Mouse (Mus musculus) left cerebral cortex, adult 2 months (tissue): ENCODE data around the gene Mapre3. TPM values are rescaled to one million over a fixed set of nuclear protein-coding genes. Genes with fewer than 3 reads are reported as not detected.

Experiments
- DNase-seq, 2 experiments: peaks; one replicate each; pipeline ENCODE4 v3.0.0; 2021 to 2022; ENCODE audit warnings: low spot score in 2 of 2, mixed read lengths in 1 of 2; ENCODE audit errors: extremely low spot score in 1 of 2
- H3K27ac ChIP-seq: fragments of 200-600 bp; 2 replicates; pipeline ENCODE4 v1.8.1; 2022
- H3K4me3 ChIP-seq: fragments of 200-600 bp; 2 replicates; pipeline ENCODE4 v1.8.1; 2022
- CTCF ChIP-seq: fragments of 200-600 bp; IDR thresholded peaks from 2 replicates; pipeline ENCODE4 v1.8.1; 2022; ENCODE audit warnings: antibody characterized with exemption, mild to moderate bottlenecking, moderate library complexity
- intact Hi-C: fragments of 180-260 bp; cut with DNase I; formaldehyde crosslinking; loops from one replicate; pipeline ENCODE4 v1.15.1; 2025
- total RNA-seq, 2 experiments: library from RNA; stranded (reverse); gene quantifications; 2 replicates each; pipeline ENCODE4 v1.2.3; 2021

Gene Mapre3
- total RNA-seq, 2 experiments from 2014 or later, result 219 to 236 TPM

DNA sequence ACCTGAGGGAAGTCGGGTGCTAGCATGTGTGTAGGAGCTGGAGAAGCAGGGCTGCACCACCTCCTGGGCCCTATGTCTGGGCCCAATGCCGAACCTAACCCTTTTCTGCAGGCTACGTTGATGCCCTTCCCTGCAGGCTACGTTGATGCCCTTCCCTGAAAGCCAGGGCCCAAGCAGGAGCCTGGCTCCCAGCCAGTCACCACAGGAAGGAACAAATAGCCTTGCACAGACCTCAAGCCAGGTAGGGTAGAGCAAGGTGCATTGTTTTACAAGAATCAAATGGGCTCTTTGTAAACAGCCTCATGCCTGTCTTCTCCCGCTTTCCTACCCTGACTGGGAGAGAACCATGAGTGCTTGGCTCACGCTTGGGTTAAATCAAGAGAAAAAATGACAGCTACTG lies 11.4 kb downstream of the Mapre3 start:
- DNase-seq, result no peak
- intact Hi-C loops, result no loop called here
- TF ChIP-seq CTCF, result no peak
- H3K4me3 ChIP-seq, result no peak overlapping the region
- no peak overlapping the region for H3K27ac ChIP-seq

DNA sequence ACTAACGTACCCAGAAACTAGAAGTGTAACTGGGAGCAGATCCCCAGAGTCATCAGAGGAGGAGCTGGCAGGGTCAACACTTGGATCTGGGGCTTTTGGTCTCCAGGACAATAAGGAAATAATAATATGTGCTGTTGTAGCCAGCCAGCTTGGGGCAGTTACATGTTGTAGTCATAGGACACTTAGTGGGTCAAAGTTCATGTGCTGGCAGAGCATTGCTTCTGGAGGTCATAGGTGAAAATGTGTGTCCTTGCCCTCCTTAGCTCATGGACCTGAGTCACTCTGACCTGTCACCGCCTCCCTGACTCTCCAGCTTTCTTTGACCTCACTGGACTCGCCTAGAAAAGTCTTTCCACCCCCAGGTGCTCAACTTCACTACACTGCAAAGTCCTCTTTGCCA lies 19.0 kb downstream of the Mapre3 start:
- Histone ChIP-seq H3K27ac (no peak overlapping the region), H3K4me3 (no peak overlapping the region)
- intact Hi-C loops, result no loop called here
- DNase-seq, result no peak
- no peak for TF ChIP-seq CTCF

DNA sequence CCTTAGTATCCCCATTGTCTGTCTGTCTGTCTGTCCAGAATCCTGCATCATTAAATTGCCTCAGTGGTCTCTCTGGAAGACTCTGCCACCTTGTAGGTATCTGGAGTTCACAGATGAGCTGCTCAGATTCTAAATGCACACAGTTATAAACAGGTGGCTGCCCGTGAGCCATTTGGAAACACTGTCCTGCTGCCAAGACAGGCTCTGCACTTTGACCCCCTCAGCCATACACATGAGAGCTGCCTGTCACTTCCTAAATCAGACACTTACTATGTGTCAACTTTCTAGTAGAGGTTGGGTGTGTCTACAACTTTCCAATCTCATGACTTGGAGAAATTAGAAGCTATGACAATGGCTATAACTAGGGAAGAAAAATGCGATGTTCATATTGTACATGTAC lies 25.3 kb downstream of the Mapre3 start:
- Histone ChIP-seq H3K27ac (no peak overlapping the region), H3K4me3 (no peak overlapping the region)
- intact Hi-C loops, result no loop called here
- no peak for DNase-seq
- TF ChIP-seq CTCF, result no peak

DNA sequence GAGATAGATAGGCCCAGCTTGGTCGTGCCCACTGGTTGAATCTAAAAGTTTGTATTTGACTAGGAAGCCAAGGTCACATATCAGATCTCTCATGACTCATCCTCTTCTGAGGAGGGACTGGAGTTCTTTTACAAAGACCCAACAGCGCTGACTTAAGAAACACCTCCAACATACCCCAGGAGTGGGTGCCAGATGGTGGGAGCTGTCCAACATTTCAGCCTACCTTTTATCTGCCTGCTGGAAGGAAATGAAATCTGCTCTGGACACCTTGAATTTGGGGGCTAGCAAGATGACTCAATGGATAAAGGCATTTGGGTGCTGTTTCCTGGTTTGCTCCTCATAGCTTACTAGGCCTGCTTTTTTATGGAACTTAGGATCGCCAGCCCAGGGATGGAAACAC lies 27.5 kb downstream of the Mapre3 start:
- TF ChIP-seq CTCF, result no peak
- intact Hi-C loops, result no loop called here
- no peak for DNase-seq
- no peak overlapping the region for H3K27ac ChIP-seq
- no peak overlapping the region for H3K4me3 ChIP-seq

DNA sequence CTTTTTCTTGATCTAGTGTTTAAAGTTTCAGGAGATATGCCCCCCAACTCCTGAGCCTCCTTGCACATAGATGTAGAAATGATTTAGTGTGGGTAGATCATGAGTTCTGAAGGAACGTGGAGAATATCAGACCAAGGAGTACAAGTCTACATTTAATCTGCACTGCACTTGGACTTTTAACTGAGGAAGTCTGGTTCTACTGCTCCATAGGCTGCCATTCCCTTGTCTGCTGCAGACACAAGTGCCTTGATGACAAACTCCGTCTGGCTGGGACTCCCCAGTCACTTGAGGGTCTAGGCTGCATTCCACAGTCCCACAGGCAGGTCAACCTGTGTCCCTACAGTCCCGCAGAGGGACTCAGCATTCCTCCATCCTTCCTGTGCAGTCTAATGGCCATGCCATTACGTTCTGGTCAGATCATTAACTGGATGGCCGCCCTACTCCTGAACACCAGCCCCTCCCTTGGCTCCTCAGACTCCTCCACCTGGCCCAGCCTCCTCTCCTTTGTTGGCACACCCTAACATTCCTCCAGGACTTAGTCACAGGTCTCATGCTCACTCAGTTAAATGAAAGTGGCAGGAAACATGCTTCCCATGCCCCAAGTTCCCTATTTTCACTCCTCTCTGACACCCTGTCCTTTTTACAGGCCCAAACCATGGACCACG lies 35.6 kb downstream of the Mapre3 start:
- no peak for DNase-seq
- no peak overlapping the region for H3K27ac ChIP-seq
- no peak for TF ChIP-seq CTCF
- intact Hi-C loops, result no loop called here
- no peak overlapping the region for H3K4me3 ChIP-seq

DNA sequence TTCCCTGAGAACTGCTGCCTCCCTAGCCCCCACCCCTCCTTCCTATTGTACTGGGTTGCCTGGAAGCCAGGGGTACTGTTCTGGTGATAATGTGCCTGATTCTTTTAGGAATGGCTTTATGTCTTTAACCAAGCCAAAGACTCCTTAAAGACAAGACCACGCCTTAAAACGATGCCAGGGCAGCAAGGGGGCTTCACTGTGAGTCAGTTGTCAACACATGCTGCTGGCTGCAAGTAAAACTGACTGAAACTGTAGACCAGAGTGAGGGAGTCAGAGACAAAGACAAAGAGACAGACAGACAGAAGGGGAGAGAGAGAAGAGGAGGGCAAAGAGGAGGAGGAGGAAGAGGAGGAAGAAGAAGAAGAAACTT lies 36.1 kb downstream of the Mapre3 start:
- H3K4me3 ChIP-seq, result no peak overlapping the region
- DNase-seq, result no peak
- no peak for TF ChIP-seq CTCF
- no peak overlapping the region for H3K27ac ChIP-seq
- intact Hi-C loops, result no loop called here

DNA sequence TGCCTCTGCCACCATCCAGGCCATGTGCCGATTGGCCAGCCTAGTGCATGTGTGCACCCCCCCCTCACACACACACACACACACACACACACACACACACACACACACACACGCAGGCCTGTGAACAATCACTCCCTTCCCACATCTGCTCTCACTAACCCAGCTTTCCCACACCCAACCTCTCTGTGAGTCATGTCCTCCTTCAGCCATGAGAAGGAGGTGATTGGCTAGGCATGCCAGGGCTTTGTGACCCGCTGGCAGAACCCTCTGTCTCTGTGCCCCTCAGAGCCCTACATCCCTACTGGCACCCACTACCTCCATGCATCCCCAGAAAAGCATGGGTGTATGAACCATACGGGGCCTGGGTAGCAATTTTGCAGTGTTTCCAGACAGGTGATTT lies 39.1 kb downstream of the Mapre3 start:
- intact Hi-C loops, result no loop called here
- DNase-seq, result no peak
- no peak for TF ChIP-seq CTCF
- Histone ChIP-seq H3K4me3 (no peak overlapping the region), H3K27ac (no peak overlapping the region)

DNA sequence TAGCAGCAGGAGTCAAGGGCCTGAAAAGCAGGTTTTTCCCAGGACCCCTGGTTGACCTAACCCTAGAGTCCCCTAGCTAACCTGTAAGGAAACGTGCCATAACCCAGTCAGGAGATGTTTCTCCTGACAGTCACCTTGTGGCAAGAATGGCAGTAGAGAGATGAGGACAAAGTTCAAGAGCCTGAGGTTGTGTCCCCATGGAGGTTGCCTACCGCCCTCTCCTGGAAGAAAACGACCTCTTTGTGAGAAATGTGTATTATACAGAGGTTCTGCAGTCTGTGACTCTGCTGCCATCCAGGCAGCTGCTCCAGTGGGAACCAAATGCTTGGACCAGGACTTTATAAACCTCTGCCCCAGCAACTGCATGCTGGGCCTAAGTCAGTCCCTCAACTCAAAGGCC lies 41.2 kb downstream of the Mapre3 start:
- no peak for DNase-seq
- TF ChIP-seq CTCF, result no peak
- Histone ChIP-seq H3K4me3 (no peak overlapping the region), H3K27ac (no peak overlapping the region)
- intact Hi-C loops, result loop anchor here (2.0 kb wide), 2 partner anchors 41 to 49 kb away; partner anchors contain the start of gene Mapre3

DNA sequence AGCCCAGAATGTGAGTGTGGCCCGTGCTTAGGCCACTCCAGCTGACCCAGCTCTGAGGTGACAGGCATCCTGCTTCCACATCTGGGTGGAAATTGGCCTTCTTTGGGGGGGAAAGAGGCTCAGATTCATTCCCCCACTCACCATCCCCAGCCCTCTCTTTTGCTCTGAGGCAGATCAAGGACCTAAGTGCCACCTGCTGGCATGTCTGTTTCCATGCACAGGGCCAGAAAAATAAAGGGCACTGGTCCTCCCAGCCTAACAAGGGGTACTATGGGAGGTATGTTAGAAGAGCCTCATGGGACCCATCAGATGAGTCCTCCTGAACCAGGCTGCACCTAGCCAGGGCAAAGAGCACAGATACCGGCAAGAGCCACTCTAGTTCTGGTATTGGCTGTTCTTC lies 41.7 kb downstream of the Mapre3 start:
- TF ChIP-seq CTCF, result no peak; the same call in none of the 2 replicates
- DNase-seq, result no peak
- intact Hi-C loops, result loop anchor here (2.0 kb wide), 1 partner anchor 49 kb away; no protein-coding TSS in a partner anchor

DNA sequence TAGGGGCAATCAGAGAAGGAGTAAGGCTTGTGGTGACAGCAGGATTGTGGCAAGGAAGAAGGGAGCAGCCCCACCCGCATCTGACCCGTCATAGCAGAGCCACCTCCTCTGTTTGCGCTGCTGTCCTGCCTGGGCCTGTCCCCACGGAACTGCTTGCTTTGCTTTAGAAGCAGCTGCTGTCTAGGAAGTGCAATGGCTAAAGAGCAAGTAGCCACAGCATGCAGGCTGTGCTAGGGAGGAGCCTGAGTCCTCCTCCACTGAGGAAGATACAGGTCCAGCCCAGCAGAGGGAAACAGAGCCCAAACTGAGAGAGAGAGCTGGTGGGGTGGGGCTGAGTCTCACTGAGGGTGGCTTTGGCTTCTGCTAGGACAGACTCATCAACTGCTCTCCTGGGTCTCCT lies 49.4 kb downstream of the Mapre3 start:
- TF ChIP-seq CTCF, result no peak; the same call in 1 of the 2 replicates
- Histone ChIP-seq H3K27ac (no peak overlapping the region), H3K4me3 (no peak overlapping the region)
- no peak for DNase-seq
- intact Hi-C loops, result no loop called here

More for the DNA sequence above, 41.7 kb downstream of the Mapre3 start:
- Histone ChIP-seq H3K4me3 (no peak overlapping the region), H3K27ac (no peak overlapping the region)

DNA sequence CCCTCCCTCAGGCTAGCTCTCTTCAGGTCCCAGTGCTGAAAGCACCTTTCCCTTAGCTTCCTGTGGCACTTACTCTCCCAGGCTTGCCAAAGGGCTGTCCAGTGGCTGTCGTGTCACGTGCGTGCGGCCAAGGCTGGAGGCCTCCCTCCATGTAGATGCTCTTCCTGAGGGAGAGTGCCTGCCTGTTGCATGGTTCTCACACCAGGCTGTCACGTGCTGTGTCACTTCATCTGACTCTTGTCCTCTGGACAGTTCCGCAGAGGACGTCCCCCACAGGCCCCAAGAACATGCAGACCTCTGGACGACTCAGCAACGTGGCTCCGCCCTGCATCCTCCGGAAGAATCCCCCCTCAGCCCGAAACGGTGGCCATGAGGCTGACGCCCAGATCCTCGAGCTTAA lies 49.9 kb downstream of the Mapre3 start:
- Histone ChIP-seq H3K27ac (no peak overlapping the region), H3K4me3 (no peak overlapping the region)
- intact Hi-C loops, result no loop called here
- no peak for DNase-seq
- no peak for TF ChIP-seq CTCF

DNA sequence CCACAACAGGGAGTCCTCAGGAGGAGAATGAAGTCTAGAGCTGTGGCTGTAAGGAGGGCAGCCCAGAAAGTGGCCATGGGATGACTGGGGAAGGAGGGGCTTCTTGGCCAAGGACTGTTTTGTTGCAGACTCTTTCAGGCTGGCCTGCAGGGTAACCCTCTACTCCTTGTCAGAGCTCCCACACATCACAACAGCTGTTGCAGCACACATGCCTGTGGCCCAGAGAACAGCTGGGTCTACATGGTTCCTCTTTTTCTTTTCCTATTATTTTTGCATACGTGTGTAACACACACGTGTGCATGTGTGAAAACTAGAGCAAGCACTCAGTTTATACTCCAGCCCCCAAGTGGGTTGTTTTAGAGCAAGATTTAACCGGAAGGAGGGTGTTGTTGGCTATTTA lies 52.4 kb downstream of the Mapre3 start:
- no peak for TF ChIP-seq CTCF
- no peak for DNase-seq
- intact Hi-C loops, result no loop called here
- Histone ChIP-seq H3K27ac (no peak overlapping the region), H3K4me3 (no peak overlapping the region)

DNA sequence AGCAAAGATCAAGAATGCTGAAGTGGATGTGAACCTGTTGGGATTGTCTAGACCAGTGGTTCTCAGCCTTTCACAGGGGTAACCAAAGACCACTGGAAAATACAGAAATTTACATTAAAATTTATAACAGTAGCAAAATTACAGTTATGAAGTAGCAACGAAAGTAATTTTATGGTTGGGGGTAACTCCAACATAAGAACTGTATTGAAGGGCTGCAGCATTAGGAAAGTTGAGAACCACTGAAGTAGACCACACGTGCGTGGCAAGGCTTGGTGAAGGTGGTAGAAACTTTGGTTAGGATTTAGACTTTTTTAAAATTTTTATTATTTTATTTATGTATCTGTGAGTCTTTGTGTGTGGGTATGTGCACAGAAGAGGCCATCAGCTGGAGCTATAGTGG lies 53.3 kb downstream of the Mapre3 start, which contains the start of gene Tmem214:
TSS of gene Tmem214 (plus strand) at position 301 of the 400 bp plus-strand sequence.
- Histone ChIP-seq H3K27ac (no peak within 1 kb of the TSS), H3K4me3 (no peak within 1 kb of the TSS; the same call in 1 of the 2 replicates)
- intact Hi-C loops, result no loop called here
- DNase-seq, result no peak
- TF ChIP-seq CTCF, result no peak
